Mouse (Mus musculus): ENCODE measurements around the gene S100a1.

DNA sequence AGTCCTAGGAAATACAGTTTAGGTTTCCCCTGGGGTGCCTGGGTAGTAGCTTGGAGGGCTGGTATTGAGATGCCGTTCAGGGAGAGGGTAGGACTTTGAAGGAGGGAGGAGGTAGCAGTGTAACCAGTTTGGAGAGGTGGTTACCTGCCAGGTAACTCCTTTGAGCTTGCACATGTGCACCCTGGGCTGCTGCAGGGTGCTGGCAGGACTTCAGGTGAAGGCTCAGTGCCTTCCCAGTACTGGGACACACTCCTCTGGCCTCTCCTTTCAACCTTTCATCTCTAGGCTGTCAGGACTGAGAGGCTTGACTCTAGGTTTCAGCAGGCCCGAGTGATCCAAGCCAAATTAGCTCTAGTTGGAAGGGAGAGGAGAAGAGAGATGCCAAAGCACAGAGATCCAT is 11.9 kb upstream of the S100a1 start:
- TF ChIP-seq CTCF (IDR thresholded peaks at IDR 0.05; ENCODE audit: insufficient read depth, low read length) (no peak), POLR2A (IDR thresholded peaks at IDR 0.05; ENCODE audit: borderline replicate concordance, extremely low read depth, low read depth, low read length) (no peak)

Measured in lung, adult 2 months (tissue).